Mouse (Mus musculus) 3T3-L1 (cell line): ENCODE measurements around the gene Rassf2.

Source experiments
- DNase-seq: peaks from one replicate; pipeline ENCODE4 v3.0.0-alpha.2; 2015; ENCODE audit warnings: low read depth, low spot score

Rassf2 gene

DNA sequence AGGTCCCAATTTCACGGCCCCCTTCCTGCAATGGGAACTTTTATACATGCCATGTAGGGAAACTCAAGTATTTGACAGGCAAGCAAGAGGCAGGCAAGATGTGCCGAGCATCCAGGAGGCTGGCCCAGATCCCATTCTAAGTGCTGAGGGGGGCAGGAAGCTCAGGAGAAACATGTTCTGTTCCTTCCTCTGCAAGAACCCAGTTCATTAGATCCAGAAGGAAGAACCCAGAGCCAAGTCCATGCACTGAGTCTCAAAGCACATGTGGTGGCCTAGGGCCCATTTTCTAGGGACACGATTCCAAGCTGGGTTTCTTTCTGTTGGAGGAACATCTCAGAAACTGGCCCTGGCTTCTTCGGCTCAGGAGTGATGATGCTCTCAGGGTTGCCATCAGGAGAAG lies 24.6 kb downstream of the Rassf2 start:
- DNase-seq = peak; percentile 40

GRCm38 (mm10) chr2:132004495-132005136 lies 25.4 kb downstream of the Rassf2 start:
- peak; percentile 52 for DNase-seq

DNA sequence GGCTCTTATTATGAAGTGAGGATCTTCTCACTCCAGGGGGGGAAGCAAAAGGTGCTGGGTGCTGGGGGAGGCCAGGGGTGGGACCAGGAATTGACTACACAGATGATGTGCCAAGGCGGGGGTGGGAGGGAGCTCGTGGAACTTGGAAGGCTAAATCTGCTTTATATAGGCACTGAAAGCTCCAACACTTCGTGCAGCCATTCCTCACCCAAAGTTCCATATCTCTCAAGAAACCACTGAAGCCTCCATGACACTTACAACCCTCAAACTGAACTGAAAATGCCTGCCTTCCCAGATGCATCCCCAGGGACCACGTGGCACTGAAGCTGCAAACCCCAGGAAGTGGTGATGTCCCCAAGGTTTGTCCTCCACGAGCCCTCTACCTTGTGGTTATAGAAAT lies 26.1 kb downstream of the Rassf2 start:
- DNase-seq = no peak

GRCm38 (mm10) chr2:132001696-132002334 lies 28.2 kb downstream of the Rassf2 start:
- no peak for DNase-seq

DNA sequence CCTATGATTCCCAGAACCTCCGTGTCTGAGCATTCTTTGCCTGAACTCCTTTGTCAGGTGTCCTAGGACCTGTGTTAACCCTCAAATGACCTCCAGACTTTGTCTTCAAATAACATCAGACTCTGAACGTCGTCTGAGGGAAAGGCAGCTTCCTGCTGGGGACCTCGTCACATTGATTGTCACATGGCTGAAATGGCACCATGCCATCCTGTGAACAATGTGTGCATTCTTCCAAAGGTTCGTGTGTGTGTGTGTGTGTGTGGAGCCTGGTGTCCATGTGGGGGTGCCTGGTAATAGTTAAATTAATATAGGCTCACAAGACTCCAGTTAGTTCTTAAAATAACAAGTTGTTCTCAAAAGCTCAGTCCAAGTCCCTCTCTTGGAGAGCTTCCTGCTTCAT lies 32.7 kb downstream of the Rassf2 start:
- DNase-seq = no peak

DNA sequence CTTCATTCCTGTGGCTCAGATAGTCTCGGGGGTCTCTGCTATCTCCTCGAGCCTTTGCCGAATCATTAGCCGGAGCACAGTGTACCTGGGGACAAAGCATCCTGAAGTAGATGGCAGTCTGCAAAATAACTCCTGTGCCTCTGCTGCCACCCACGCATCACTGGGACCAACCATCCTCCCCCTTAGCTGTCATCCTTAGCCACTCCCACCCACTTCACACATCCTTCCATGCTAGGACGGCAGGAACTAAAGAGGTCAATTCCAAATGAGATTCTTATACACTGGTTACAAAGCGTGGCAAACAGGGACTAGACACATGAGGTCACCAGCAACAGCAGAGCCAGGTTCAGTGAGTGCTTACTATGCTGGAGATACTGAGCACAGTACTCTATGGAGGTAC lies 33.7 kb downstream of the Rassf2 start:
- no peak for DNase-seq

- no peak for DNase-seq
Measured at GRCm38 (mm10) chr2:131995742-131996141, 34.3 kb downstream of the Rassf2 start.

GRCm38 (mm10) chr2:131994971-131995370 lies 35.1 kb downstream of the Rassf2 start:
- DNase-seq = no peak

- DNase-seq = no peak
Measured at GRCm38 (mm10) chr2:131993563-131994088, 36.4 kb downstream of the Rassf2 start.

DNA sequence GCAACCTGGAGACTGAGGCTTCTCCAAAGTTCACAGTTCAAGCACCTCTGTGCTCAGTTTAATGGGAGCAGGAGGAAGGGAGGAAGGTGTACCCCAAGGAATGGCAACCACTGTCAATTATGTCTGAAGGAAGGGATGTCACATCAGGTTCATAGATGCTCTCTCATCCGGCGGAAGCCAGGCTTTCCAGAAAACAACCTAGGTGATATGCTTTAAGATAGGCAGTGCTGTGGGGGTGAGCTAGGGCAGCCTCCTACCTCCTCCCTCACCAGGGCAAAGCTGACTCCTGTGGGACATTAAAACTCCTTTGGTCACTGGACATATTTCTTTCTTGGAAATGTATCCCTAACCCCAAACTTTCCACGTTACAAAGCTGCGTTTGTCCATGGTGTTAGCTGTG lies 36.9 kb downstream of the Rassf2 start:
- no peak for DNase-seq

DNA sequence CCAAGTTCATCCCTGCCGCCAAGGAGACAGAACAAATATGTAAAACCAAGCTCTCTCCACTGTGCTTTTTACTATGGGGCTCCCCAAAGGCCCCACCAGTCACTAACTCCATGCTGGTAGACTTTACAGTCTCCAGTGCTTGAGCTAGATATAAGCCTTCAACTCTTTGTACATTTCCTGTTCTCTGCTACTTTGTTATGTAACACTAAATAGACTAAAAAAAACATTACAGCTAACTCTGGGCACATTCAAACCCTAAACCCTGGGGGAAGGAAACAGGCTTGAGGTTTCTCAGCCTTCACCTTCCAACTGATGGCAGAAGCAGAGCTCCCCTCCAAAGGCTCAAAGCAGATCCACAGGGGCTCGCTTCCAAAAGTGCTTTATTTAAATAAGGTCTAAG lies 37.6 kb downstream of the Rassf2 start:
- no peak for DNase-seq

- DNase-seq = no peak
Measured at GRCm38 (mm10) chr2:131988550-131988949, 41.5 kb downstream of the Rassf2 start.

DNA sequence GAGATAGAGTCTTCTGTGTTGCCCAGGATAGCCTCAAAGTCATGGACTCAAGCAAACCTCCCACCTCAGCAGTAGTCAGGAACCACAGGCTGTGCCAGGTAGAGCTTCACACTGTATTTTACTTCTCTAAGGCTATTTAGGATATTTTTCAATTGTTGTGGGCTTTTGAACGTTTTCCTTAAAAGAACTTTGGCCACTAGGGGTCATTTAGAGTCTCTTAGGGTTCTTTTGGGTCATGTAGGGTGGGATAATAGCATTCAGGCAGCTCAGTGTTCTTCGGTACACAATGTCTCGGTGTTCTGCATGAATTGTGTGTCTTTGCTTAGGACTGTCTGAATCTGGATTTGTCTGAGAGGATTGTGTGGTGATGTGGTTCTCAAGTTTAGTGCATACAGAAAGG lies 42.1 kb downstream of the Rassf2 start:
- peak; percentile 27 for DNase-seq

GRCm38 (mm10) chr2:131982546-131983196 lies 47.4 kb downstream of the Rassf2 start:
- peak; percentile 87 for DNase-seq

GRCm38 (mm10) chr2:131980866-131981265 lies 49.2 kb downstream of the Rassf2 start:
- DNase-seq = no peak

DNA sequence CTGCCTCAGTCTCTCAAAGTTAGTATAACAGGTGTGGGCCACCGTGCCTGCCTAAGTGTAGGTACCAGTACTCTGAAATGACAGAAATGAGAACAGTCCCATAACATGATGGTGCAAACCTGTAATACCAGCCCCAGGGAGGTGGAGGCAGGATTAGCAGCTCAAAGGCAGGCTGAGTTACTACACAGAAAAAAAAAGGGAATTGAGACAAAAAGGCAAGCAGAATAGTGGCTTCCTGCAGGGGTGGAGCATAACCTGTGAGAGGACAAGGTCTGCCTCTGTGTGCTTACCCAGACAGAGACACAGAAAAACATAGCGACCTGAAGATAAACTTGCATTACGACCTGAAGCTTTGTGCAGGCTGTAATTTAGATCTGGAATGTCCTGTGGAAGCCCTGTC lies 53.4 kb downstream of the Rassf2 start:
- no peak for DNase-seq

DNA sequence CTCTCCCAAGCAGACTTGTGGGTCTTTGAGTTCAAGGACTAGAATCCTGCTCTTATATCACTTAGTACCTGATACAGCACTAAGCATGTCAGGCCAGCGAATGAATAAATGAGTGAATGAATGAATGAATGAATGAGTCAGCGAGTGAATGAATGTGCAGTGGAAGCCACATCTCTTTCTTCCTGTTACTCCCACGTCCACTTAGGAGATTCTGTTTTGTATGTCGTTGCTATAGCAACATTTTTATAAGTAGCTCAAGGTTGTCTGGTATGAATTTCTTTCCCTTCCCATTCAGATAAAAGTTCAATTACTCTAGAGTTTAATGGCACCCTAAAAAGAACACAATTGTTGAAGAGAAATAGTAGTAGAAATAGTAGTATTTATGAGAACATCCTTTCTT lies 59.0 kb downstream of the Rassf2 start:
- DNase-seq = no peak

DNA sequence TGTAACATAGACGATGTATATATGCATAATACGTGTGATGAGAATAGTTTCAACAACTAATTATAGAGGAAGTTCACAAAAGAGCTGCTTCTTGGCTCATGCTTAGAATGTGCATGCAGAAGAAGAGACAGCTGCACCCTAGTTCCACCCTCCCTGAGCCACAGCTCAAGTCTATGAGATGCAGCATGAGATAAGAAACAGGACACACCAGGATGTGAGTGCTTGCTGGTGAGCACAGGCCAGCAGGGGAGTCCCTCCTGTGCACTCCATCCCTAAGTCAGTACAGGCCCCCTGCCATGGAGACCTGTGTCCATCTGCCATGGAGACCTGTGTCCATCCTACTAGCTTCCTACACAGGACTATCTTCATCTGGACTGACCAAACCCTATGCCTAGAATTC lies 59.5 kb downstream of the Rassf2 start:
- DNase-seq = no peak

DNA sequence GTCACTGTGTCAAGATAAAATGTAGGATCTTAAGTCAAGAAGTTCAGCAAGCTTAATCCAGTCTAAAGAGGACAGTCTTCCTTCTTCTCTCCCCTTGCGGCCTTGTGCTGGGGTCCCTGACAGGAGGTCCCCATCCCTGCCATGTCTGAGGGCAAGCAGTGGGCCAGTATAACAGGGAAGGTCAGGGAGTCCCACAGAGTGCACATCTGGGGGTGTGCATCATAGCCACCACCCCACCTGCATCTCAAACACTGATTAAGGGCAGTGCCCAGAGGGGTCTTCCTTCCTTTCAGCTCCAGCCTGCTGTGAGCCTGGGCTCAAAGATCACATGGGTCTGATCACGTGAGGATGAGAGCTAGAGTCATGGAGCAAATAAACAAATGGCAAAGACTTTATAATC lies 68.4 kb downstream of the Rassf2 start:
- DNase-seq = no peak

DNA sequence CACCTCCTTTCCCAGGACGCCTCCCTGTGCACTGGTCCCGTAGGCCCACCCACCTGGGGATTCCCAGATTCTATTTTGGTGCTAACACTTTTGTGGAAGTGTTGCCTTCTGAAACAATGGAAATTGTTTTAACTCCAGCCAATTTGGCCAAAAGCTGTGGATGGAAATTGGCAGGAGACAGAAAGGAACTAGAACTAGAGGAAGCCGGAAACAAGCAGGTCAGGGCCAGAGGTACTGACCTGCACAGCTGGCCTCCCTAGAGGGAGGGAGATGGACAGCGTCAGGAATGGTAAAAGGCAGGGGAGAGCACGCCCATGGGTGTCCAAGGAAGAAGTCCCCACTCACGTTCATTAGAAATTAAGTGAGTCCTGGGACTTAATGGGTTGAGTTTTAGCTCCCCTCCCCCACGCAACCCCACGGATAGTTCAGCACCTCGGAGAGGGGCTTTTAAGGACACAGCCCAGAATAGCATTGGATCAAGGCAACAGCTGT lies 72.3 kb downstream of the Rassf2 start:
- peak; percentile 43 for DNase-seq

DNA sequence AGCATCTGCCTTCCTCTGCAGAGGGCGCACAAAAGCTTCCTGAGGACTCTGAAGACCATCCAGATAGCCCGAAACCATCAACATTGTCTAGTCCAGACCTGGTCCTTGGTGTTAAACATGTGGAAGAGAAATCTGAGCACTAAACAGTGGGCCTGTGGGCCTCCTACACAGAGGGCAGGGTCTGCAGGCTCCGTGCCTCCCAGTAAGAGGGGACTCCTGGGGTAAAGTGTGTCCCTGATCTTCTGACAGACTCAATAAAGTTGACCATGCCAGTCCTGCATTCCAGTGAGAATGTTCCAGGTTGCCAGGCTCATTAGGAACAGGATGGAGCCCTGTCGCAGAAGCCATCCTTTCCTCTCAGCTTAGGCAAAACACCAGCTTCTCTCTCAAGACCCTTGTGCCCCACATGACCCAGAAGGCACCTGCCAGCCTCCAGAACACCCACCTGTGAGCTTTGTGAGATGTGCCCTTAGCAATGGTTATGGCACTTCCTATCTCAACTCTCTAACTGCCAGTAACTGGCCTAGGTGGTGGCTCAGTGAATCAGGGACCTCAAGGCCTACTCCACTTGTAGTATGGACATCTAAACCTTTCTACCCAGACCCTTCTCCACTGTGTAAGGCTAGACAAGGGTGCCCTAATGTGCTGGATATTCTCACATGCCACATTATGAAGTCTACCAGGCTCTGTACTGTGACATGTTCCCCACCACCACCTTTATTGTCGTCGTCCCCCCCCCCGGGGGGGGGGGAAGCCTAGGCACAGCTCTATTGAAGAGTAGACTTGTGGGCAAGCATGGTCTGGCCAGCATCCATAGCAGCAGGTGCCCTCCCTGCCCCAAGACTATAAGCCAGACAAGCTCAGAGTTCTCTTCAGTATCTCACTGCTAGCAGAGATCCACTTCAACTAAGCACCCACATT lies 73.5 kb downstream of the Rassf2 start:
- no peak for DNase-seq

- no peak for DNase-seq
Measured at GRCm38 (mm10) chr2:131955264-131955663, 74.8 kb downstream of the Rassf2 start.
